Mouse (Mus musculus) MEL (cell line): Measurements from ENCODE around the gene Oasl1. TPM values are rescaled to one million over a fixed set of nuclear protein-coding genes. Genes with fewer than 3 reads are reported as not detected.

Experiments
- DNase-seq: peaks from one replicate; pipeline ENCODE4 v3.0.0; 2011; ENCODE audit warnings: low read depth, low spot score
- H3K27ac ChIP-seq: 2 replicates; pipeline ENCODE4 v1.5.1; 2012; ENCODE audit warnings: low read depth, mild to moderate bottlenecking, control low read depth, low read length, moderate library complexity; ENCODE audit not compliant: control insufficient read depth
- H3K27me3 ChIP-seq, 2 experiments: fragments of 150-350 bp in 1 of 2; sonication (generic) in 1 of 2; 2 replicates each; pipeline ENCODE4 v1.6.1; 2012; ENCODE audit warnings: low read length in 2 of 2, mild to moderate bottlenecking in 2 of 2, improper control_type of control experiment in 1 of 2, moderate library complexity in 1 of 2; ENCODE audit not compliant: insufficient read depth in 2 of 2, control insufficient read depth in 1 of 2
- H3K36me3 ChIP-seq, 2 experiments: 2 replicates each; pipeline ENCODE4 v1.6.1; 2012 to 2014; ENCODE audit warnings: low read length in 2 of 2, improper control_type of control experiment in 1 of 2, inconsistent platforms in 1 of 2, mild to moderate bottlenecking in 1 of 2; ENCODE audit not compliant: insufficient read depth in 2 of 2, control insufficient read depth in 1 of 2
- H3K4me1 ChIP-seq, 2 experiments: fragments of 150-350 bp in 1 of 2; sonication (generic) in 1 of 2; 2 replicates each; pipeline ENCODE4 v1.6.1; 2012; ENCODE audit warnings: low read length in 2 of 2, improper control_type of control experiment in 1 of 2, mild to moderate bottlenecking in 1 of 2; ENCODE audit not compliant: insufficient read depth in 2 of 2, control insufficient read depth in 1 of 2
- H3K4me3 ChIP-seq, 2 experiments: fragments of 150-350 bp in 1 of 2; sonication (generic) in 1 of 2; 2 replicates each; pipeline ENCODE4 v1.5.1; 2012; ENCODE audit warnings: low read depth in 2 of 2, low read length in 2 of 2, mild to moderate bottlenecking in 2 of 2, moderate library complexity in 2 of 2, control low read depth in 1 of 2, improper control_type of control experiment in 1 of 2; ENCODE audit not compliant: control insufficient read depth in 1 of 2, insufficient read depth in 1 of 2
- H3K79me2 ChIP-seq: 2 replicates; pipeline ENCODE4 v1.6.1; 2012; ENCODE audit warnings: mild to moderate bottlenecking, low read length, moderate library complexity; ENCODE audit not compliant: control insufficient read depth, poor library complexity, insufficient read depth
- H3K9ac ChIP-seq: 2 replicates; pipeline ENCODE4 v1.6.1; 2012; ENCODE audit warnings: low read depth, mild to moderate bottlenecking, control low read depth, low read length, moderate library complexity; ENCODE audit not compliant: control insufficient read depth, poor library complexity, severe bottlenecking
- H3K9me3 ChIP-seq: fragments of 150-350 bp; sonication (generic); replicated peaks from 2 replicates; pipeline ENCODE4 v1.6.1; 2012; ENCODE audit warnings: mild to moderate bottlenecking, low read length, improper control_type of control experiment, moderate library complexity; ENCODE audit not compliant: insufficient read depth
- CHD2 ChIP-seq: IDR thresholded peaks from 2 replicates; pipeline ENCODE4 v1.6.1; 2011; ENCODE audit warnings: low read length, improper control_type of control experiment
- ELF1 ChIP-seq: IDR thresholded peaks from 2 replicates; pipeline ENCODE4 v1.6.1; 2014; ENCODE audit warnings: low read depth, mild to moderate bottlenecking, inconsistent platforms, low read length, improper control_type of control experiment, moderate library complexity
- EP300 ChIP-seq, 2 experiments: IDR thresholded peaks; 2 replicates each; pipeline ENCODE4 v1.6.1; 2011; ENCODE audit warnings: improper control_type of control experiment in 2 of 2, low read length in 2 of 2, low read depth in 1 of 2, mild to moderate bottlenecking in 1 of 2
- ETS1 ChIP-seq: IDR thresholded peaks from 2 replicates; pipeline ENCODE4 v1.6.1; 2012; ENCODE audit warnings: low read depth, mild to moderate bottlenecking, inconsistent platforms, low read length, improper control_type of control experiment, moderate library complexity
- GABPA ChIP-seq: IDR thresholded peaks from 2 replicates; pipeline ENCODE4 v1.6.1; 2012; ENCODE audit warnings: low read depth, mild to moderate bottlenecking, inconsistent platforms, low read length, improper control_type of control experiment, moderate library complexity
- GATA1 ChIP-seq: IDR thresholded peaks from 2 replicates; pipeline ENCODE4 v1.6.1; 2011; ENCODE audit warnings: low read depth, low read length, improper control_type of control experiment
- HCFC1 ChIP-seq: IDR thresholded peaks from 2 replicates; pipeline ENCODE4 v1.6.1; 2012; ENCODE audit warnings: low read depth, mild to moderate bottlenecking, inconsistent platforms, low read length, improper control_type of control experiment, moderate library complexity
- JUND ChIP-seq: IDR thresholded peaks from 2 replicates; pipeline ENCODE4 v1.6.1; 2011; ENCODE audit warnings: low read depth, mild to moderate bottlenecking, improper control_type of control experiment, low read length
- KAT2A ChIP-seq: conservative IDR thresholded peaks from 2 replicates; pipeline ENCODE4 v1.6.1; 2012; ENCODE audit warnings: low read depth, low read length, improper control_type of control experiment, inconsistent platforms
- MAFK ChIP-seq: IDR thresholded peaks from 2 replicates; pipeline ENCODE4 v1.6.1; 2011; ENCODE audit warnings: low read depth, mild to moderate bottlenecking, low read length, improper control_type of control experiment, borderline replicate concordance
- MAX ChIP-seq: IDR thresholded peaks from 2 replicates; pipeline ENCODE4 v1.6.1; 2011; ENCODE audit warnings: low read length, improper control_type of control experiment
- MAZ ChIP-seq: IDR thresholded peaks from 2 replicates; pipeline ENCODE4 v1.6.1; 2012; ENCODE audit warnings: low read depth, mild to moderate bottlenecking, inconsistent platforms, low read length, improper control_type of control experiment
- MEF2A ChIP-seq: IDR thresholded peaks from 2 replicates; pipeline ENCODE4 v1.6.1; 2014; ENCODE audit warnings: low read depth, mild to moderate bottlenecking, inconsistent platforms, low read length, improper control_type of control experiment; ENCODE audit not compliant: poor library complexity, insufficient replicate concordance, severe bottlenecking; ENCODE audit errors: extremely low read depth
- NRF1 ChIP-seq: IDR thresholded peaks from 2 replicates; pipeline ENCODE4 v1.6.1; 2014; ENCODE audit warnings: low read depth, mild to moderate bottlenecking, inconsistent platforms, low read length, improper control_type of control experiment, moderate library complexity; ENCODE audit not compliant: poor library complexity, insufficient read depth, severe bottlenecking
- POLR2A ChIP-seq, 2 experiments: IDR thresholded peaks; 2 replicates each; pipeline ENCODE4 v1.6.1; 2011 to 2012; ENCODE audit warnings: low read length in 2 of 2, mild to moderate bottlenecking in 2 of 2, control low read depth in 1 of 2, improper control_type of control experiment in 1 of 2, low read depth in 1 of 2, moderate library complexity in 1 of 2; ENCODE audit not compliant: control insufficient read depth in 1 of 2, insufficient read depth in 1 of 2, poor library complexity in 1 of 2
- POLR2AphosphoS5 ChIP-seq: IDR thresholded peaks from 2 replicates; pipeline ENCODE4 v1.6.1; 2012; ENCODE audit warnings: low read depth, borderline replicate concordance, mild to moderate bottlenecking, inconsistent platforms, low read length, moderate library complexity, mixed read lengths
- RAD21 ChIP-seq: IDR thresholded peaks from 2 replicates; pipeline ENCODE4 v1.6.1; 2011; ENCODE audit warnings: mild to moderate bottlenecking, low read depth, low read length, improper control_type of control experiment
- RCOR1 ChIP-seq: IDR thresholded peaks from 2 replicates; pipeline ENCODE4 v1.6.1; 2012; ENCODE audit warnings: low read depth, mild to moderate bottlenecking, inconsistent platforms, low read length, improper control_type of control experiment
- SIN3A ChIP-seq: IDR thresholded peaks from 2 replicates; pipeline ENCODE4 v1.6.1; 2012; ENCODE audit warnings: low read length, improper control_type of control experiment, inconsistent platforms
- TBP ChIP-seq: IDR thresholded peaks from 2 replicates; pipeline ENCODE4 v1.8.0; 2011; ENCODE audit warnings: low read depth, low read length, improper control_type of control experiment
- TCF12 ChIP-seq: IDR thresholded peaks from 2 replicates; pipeline ENCODE4 v1.6.1; 2014; ENCODE audit warnings: low read depth, mild to moderate bottlenecking, inconsistent platforms, low read length, improper control_type of control experiment, moderate library complexity
- ZC3H11A ChIP-seq: IDR thresholded peaks from 2 replicates; pipeline ENCODE4 v1.6.1; 2012; ENCODE audit warnings: low read depth, mild to moderate bottlenecking, inconsistent platforms, low read length, improper control_type of control experiment
- ZKSCAN1 ChIP-seq: IDR thresholded peaks from 2 replicates; pipeline ENCODE4 v1.6.1; 2012; ENCODE audit warnings: low read depth, mild to moderate bottlenecking, inconsistent platforms, low read length, improper control_type of control experiment, moderate library complexity
- ZMIZ1 ChIP-seq: IDR thresholded peaks from 2 replicates; pipeline ENCODE4 v1.6.1; 2012; ENCODE audit warnings: low read depth, mild to moderate bottlenecking, inconsistent platforms, low read length, improper control_type of control experiment, moderate library complexity
- polyA plus RNA-seq, 2 experiments: library from polyadenylated mRNA; stranded (reverse) in 1 of 2; unstranded in 1 of 2; fragments of >175 nt in 1 of 2; fragments of >200 nt in 1 of 2; gene quantifications; 2 replicates each; pipeline versions ENCODE4 v1.2.1 to v1.2.4; 2012; ENCODE audit warnings: low replicate concordance in 2 of 2, low read depth in 1 of 2; ENCODE audit not compliant: insufficient read length in 2 of 2, insufficient read depth in 1 of 2, missing spikeins in 1 of 2
- total RNA-seq: library from RNA; depleted of rRNA; stranded (reverse); fragments of 300-350 nt; gene quantifications from 2 replicates; pipeline ENCODE4 v1.2.3, GENCODE M21; 2012

The Oasl1 gene
- total and polyA plus RNA-seq, 3 experiments = 8.2 to 33.3 TPM; not detected in 1

DNA sequence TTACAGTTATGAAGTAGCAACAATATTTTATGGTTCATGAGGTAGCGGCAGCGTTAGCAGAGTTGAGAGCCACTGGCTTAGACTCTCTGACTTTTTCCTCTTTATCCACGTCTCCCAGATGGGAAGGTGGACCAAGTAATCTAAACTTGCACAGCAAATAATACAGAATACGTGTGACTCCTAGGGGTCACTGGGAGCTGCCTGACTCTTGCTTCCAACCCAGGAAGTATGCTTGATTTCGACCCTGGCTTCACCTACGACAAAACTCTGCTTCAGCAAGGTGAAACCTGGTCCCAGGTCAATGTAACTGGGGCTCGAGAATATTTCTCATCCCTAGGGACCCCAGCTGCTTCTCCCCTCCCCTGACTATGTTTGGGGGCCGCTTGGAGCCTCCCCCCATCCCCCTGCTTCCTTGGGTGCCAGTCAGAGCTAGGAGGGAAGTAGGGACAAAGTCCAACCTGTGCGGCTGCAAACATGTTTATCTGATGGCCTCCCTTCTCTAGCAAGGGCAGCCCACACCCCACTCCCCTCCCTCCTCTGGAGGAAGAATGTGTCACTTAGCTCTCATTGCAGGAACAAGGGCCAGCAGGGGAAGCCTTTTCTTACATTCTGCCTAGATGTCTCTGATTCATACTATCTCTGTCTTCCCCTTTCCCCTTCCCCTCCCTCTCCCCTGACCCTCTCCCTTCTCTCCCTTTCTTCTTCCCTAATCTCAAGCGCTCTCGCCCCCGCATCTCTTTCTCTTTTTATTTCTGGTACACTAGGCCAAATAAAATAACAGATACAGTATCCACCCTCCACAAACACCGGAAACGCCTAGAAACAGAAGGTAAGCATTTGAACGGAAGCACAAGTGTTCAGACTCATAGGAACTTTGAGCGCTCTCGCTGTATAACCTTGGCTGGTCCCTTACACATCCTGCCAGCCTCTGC is 42.2 kb downstream of the Oasl1 start:
- Histone ChIP-seq H3K36me3 (peaks cover 0 to 7% of the 10 kb centered on the region in 2 experiments; a peak in 2 of 4 replicates), H3K4me3 (peak overlapping the region; percentile 62 to 93), H3K27ac (peak overlapping the region; percentile 75)
- peak; percentile 43 to 76 for TF ChIP-seq EP300 (IDR thresholded peaks at IDR 0.05; ENCODE audit: low read depth in 1 of 2, low read length in 2 of 2)
- no peak for TF ChIP-seq CHD2
- peak; percentile 58 for TF ChIP-seq ETS1
- TF ChIP-seq POLR2AphosphoS5 = no peak
- peak; percentile 65 for TF ChIP-seq GATA1
- no peak for TF ChIP-seq RAD21
- TF ChIP-seq JUND = no peak
- TF ChIP-seq MAFK = no peak
- TF ChIP-seq ELF1 = peak; percentile 48; the same call in 1 of the 2 replicates
- peak; percentile 39 for TF ChIP-seq TCF12
- TF ChIP-seq NRF1 = no peak
- TF ChIP-seq ZC3H11A = no peak
- no peak for TF ChIP-seq HCFC1
- peak; percentile 65; the same call in 1 of the 2 replicates for TF ChIP-seq RCOR1
- TF ChIP-seq MEF2A = peak; percentile 82; the same call in 1 of the 2 replicates
- TF ChIP-seq MAX = 0 out of 2 replicates have a peak, but pooled peaks have one; percentile 31
- TF ChIP-seq POLR2A (IDR thresholded peaks at IDR 0.05; ENCODE audit: control insufficient read depth in 1 of 2, insufficient read depth in 1 of 2, low read depth in 1 of 2, low read length in 2 of 2, poor library complexity in 1 of 2) = no peak
- TF ChIP-seq GABPA = no peak
- peak; percentile 89 for TF ChIP-seq TBP
- TF ChIP-seq ZKSCAN1 = no peak
- TF ChIP-seq SIN3A = peak; percentile 52; the same call in 1 of the 2 replicates
- no peak for TF ChIP-seq KAT2A
- TF ChIP-seq ZMIZ1 = no peak
- no peak; the same call in 1 of the 2 replicates for TF ChIP-seq MAZ
- TF ChIP-seq, all 39 proteins: peak for 10
- no peaks in the 10 kb centered on the region; a peak in 1 of 4 replicates for H3K27me3 ChIP-seq
- H3K9ac ChIP-seq = peak overlapping the region; percentile 55
- peaks cover 0 to 11% of the 10 kb centered on the region in 2 experiments; a peak in 3 of 4 replicates for H3K4me1 ChIP-seq
- H3K9me3 ChIP-seq = no peaks in the 10 kb centered on the region
- DNase-seq = peak; percentile 87
- H3K79me2 ChIP-seq = no peaks in the 10 kb centered on the region
